Mouse (Mus musculus) cerebellum, adult 2 months (tissue): ENCODE results near the gene Upk2. TPM values are rescaled to one million over a fixed set of nuclear protein-coding genes. Genes with fewer than 3 reads are reported as not detected.

Experiments
- DNase-seq, 2 experiments: peaks; one replicate each; pipeline ENCODE4 v3.0.0; 2021
- H3K27ac ChIP-seq: fragments of 200-500 bp; 2 replicates; pipeline ENCODE4 v1.5.1; 2012; ENCODE audit warnings: low read length, control low read depth, inconsistent platforms; ENCODE audit not compliant: insufficient read depth
- H3K27me3 ChIP-seq: fragments of 200-500 bp; 2 replicates; pipeline ENCODE4 v1.6.1; 2012; ENCODE audit warnings: inconsistent platforms, mild to moderate bottlenecking, low read length, moderate library complexity; ENCODE audit not compliant: control insufficient read depth, insufficient read depth
- H3K4me1 ChIP-seq: fragments of 200-500 bp; 2 replicates; pipeline ENCODE4 v1.6.1; 2011; ENCODE audit warnings: low read length; ENCODE audit not compliant: control insufficient read depth, insufficient read depth
- H3K4me3 ChIP-seq: fragments of 200-500 bp; replicated peaks from 2 replicates; pipeline ENCODE3; 2011; ENCODE audit warnings: mild to moderate bottlenecking, low read depth, low read length, control low read depth; ENCODE audit not compliant: insufficient read depth
- CTCF ChIP-seq: fragments of 200-500 bp; IDR thresholded peaks from 2 replicates; pipeline ENCODE4 v1.5.1; 2011; ENCODE audit warnings: low read depth, mild to moderate bottlenecking, control low read depth, low read length, moderate library complexity, borderline replicate concordance; ENCODE audit not compliant: insufficient read depth
- POLR2A ChIP-seq: fragments of 200-500 bp; IDR thresholded peaks from 2 replicates; pipeline ENCODE4 v1.6.1; 2011; ENCODE audit warnings: low read length, control low read depth, borderline replicate concordance; ENCODE audit not compliant: insufficient read depth
- WGBS: fragments of 180-500 bp; shearing (Covaris S2); methylation state at CpG from one replicate; pipeline ENCODE4 v1.1.7; 2018; 5-methylcytosine and 5-hydroxymethylcytosine counted together
- polyA plus RNA-seq: library from polyadenylated mRNA; depleted of rRNA; stranded (reverse); fragments of >200 nt; gene quantifications from 2 replicates; pipeline ENCODE4 v1.2.3, GENCODE M21; 2012

Gene Upk2
- polyA plus RNA-seq, 1 experiment, result 0.13 TPM

- H3K4me3 ChIP-seq, result no peak overlapping the region
- peak in 1 of 2 experiments; percentile 44 for DNase-seq
- WGBS, result 18% methylated on average over 11 of the region's 11 CpGs
- no peak for TF ChIP-seq POLR2A
- TF ChIP-seq CTCF, result no peak
- peaks cover 64% of the 10 kb centered on the region for H3K4me1 ChIP-seq
- H3K27me3 ChIP-seq, result no peaks in the 10 kb centered on the region
- no peak overlapping the region for H3K27ac ChIP-seq
These were observed 43.0 kb upstream of the Upk2 start for GRCm38 (mm10) chr9:44497624-44498377.

DNA sequence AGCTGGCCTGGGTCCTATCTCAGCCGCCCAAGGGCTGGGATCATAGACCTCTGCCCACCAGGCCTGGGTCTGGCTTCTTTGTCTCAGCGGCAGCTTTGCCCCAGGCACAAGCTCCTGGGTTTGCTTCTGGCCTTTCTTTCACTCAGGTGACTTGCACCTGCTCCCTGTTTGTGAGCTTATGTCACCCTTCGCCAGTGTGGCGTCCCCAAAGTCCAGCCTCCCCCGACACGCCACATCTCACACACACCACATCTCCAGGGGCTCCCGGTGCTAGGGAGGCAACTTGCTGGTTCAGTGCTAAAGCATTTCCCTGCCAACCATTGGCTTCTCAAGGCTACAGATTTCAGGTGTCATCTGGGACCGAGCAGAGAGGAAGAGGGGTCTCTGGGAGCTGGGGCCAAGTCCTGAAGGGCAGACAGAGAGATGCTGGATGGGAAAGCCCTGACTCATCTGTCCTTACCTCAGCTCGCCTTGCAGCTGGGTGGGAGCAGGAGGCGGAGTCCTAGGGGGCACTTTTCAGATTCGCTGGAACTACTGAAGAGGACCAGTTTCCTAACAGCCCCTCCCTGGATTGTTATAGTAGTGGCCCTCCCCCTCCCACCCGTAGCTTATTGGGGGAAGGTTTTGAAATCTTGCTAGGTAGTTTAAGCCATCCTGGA is 42.2 kb upstream of the Upk2 start:
- TF ChIP-seq POLR2A (no peak), CTCF (no peak)
- no peak overlapping the region for H3K27ac ChIP-seq
- WGBS, result 63% methylated on average over 12 of the region's 12 CpGs
- peaks cover 72% of the 10 kb centered on the region for H3K4me1 ChIP-seq
- H3K4me3 ChIP-seq, result no peak overlapping the region
- DNase-seq, result peak in 1 of 2 experiments; percentile 17
- H3K27me3 ChIP-seq, result no peaks in the 10 kb centered on the region

DNA sequence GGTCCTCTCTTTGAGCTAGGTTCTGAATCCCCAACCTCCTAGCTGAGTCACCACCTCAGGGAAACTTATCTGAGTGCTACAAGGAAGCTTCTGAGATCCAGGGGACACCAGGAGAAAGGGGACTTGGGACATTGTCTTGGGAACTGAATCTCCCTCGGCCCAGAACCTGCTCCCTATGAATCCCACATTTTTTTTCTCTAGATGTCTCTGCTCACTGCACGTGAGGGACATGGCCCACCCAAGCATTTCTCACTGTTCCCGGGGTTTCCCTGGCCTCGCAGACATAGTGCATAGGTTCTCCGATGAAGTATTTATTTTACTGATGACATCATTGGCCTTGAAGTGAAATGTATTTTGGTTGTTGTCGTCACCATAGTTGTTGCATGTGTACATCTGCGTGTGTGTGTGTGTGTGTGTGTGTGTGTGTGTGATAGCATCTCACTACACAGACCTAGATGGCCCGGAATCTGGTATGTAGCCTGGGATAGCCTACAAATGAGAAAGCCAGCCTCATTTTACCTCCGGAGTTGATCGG is 41.1 kb upstream of the Upk2 start:
- no peak overlapping the region for H3K27ac ChIP-seq
- 90% methylated on average over 10 of the region's 10 CpGs for WGBS
- no peaks in the 10 kb centered on the region for H3K27me3 ChIP-seq
- H3K4me1 ChIP-seq, result peaks cover 71% of the 10 kb centered on the region
- DNase-seq, result no peak
- no peak overlapping the region for H3K4me3 ChIP-seq
- TF ChIP-seq POLR2A (no peak), CTCF (no peak)

DNA sequence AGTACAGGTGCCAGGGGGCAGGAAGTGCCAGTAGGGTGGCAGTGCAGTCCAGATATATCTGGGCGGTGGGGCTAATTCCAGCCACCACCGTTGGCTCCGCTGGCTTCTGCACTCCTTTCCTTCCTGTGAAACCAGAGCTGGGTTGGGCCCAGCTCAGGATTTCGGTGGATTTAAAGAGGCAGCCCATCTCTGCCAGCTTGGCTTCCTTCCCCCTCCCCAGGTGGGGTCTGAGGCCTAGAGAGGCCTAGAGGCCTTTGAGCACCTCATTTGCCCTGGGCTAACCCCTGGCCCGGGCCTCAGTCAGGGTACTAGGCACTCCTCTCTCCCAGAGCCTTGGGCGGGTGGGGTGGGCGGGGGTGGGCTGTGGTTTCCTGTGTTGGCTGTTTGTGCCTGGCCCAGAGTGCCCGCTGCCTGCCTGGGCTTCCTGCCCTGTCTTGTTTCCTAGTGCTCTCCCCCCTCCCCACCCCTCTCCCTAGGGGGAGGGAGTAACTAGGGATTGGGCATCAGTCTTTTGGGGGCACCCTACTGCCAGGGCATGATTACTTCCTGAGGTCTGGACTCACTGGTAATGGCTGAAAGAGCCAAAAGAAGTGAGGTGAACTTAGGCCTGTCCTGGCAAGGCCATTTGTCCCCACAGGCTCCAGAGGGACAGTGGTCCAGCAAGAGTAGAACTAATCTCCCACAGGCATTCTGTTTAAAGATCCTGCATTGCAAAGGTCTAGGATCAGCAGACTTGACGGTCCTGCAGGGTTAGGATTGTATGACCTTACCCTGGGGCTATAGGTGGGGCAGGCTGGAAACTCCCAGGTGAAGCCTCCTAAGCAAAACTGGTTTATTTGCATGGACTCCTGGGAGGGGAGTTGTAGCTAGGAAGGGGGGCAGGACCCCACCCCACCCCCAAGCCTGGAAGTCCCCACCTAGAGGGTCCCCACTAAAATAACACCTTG is 40.4 kb upstream of the Upk2 start:
- Histone ChIP-seq H3K4me1 (peaks cover 71% of the 10 kb centered on the region), H3K27me3 (no peaks in the 10 kb centered on the region), H3K27ac (peak overlapping the region; percentile 84; the same call in 1 of the 2 replicates), H3K4me3 (no peak overlapping the region)
- TF ChIP-seq POLR2A (no peak), CTCF (no peak)
- 16% methylated on average over 9 of the region's 9 CpGs for WGBS
- DNase-seq, result peak; percentile 39 to 56

GRCm38 (mm10) chr9:44494261-44494862 is 39.6 kb upstream of the Upk2 start:
- H3K4me1 ChIP-seq, result peaks cover 71% of the 10 kb centered on the region
- 5% methylated on average over 11 of the region's 11 CpGs for WGBS
- no peak for TF ChIP-seq CTCF
- TF ChIP-seq POLR2A, result no peak
- peak overlapping the region; percentile 9 for H3K4me3 ChIP-seq
- H3K27ac ChIP-seq, result peak overlapping the region; percentile 84
- H3K27me3 ChIP-seq, result no peaks in the 10 kb centered on the region
- peak; percentile 58 to 59 for DNase-seq

GRCm38 (mm10) chr9:44492631-44493461 is 38.1 kb upstream of the Upk2 start:
- Histone ChIP-seq H3K4me3 (peak overlapping the region; percentile 16), H3K4me1 (peaks cover 79% of the 10 kb centered on the region), H3K27me3 (no peaks in the 10 kb centered on the region), H3K27ac (peak overlapping the region; percentile 84)
- WGBS, result 39% methylated on average over 17 of the region's 17 CpGs
- TF ChIP-seq CTCF, result no peak
- TF ChIP-seq POLR2A, result no peak
- peak; percentile 74 to 83 for DNase-seq
